Mouse (Mus musculus) right cerebral cortex, adult 18-20 months (tissue): ENCODE measurements around the gene Chpf2.

Source experiments
- DNase-seq: peaks from one replicate; pipeline ENCODE4 v3.0.0; 2022; ENCODE audit warnings: mixed read lengths

The Chpf2 gene

DNA sequence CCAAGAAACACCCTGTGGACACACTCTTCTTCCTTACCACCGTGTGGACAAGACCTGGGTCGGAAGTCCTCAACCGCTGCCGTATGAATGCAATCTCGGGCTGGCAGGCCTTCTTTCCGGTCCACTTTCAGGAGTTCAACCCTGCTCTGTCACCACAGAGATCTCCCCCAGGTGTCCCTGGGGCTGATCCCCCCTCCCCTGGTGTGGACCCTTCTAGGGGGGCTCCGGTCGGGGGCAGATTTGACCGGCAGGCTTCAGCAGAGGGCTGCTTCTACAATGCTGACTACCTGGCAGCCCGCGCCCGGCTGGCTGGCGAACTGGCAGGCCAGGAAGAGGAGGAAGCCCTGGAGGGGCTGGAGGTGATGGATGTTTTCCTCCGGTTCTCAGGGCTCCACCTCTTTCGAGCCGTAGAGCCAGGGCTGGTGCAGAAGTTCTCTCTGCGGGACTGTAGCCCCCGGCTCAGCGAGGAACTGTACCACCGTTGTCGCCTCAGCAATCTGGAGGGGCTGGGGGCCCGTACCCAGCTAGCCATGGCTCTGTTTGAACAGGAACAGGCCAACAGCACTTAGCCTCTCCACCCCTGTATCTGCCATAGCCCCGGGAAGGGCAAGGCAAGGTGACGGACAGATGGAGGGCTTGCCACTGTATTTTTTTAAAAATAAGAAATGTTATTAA is 5.4 kb downstream of the Chpf2 start:
- DNase-seq: no peak

DNA sequence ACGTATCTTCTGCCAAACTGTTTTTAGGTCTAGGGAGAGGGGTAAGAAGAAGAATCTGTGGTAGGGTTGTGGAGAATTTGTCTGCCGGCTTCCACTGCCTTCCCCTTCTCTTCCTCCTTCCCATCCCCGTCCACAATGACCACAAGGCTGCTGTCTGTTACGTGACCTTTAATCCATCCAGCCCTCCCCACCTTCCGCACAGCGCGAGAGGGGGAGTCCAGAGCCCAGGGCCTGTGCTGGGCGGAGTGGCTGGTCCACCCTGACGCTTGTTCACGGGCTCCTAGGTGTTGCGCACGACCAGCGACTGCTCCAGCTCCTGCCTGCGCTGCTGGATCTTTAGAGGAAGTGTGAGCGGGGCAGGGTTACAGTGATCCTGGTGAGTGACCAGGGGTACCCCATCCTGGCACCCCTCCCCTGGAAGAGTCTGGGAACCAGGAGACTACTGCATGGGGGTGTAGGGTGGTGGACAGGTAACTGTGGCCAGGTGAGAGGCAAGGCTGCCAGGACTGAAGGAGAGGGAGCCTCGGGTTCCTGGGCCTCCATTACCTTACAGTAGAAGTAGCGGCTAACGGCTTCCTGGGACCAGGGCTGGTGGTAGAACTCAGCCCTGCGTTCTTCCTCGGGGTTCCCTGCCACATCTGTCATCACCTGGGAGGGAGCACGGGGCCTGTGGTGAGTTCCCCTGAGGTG is 6.1 kb downstream of the Chpf2 start:
- DNase-seq: no peak

DNA sequence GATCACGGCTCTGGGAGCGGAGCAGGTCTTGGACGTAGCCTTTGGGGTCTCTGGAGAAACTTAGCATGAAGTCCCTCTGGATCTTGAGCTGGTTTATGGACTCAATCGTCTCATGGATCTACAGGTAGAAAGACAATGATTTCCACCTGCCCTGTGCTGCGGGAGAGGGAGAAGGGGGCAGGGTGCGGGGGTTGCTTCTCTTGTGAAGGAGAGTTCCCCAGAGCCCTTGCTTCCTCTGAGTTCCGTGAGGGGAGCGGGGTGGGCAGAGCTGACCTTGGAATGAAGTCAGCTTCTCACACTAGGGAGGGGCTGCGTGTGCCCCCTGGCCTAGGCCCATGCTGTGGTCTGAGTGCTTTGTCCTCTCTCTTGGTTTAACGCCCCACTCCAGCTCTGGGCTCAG is 6.7 kb downstream of the Chpf2 start:
- DNase-seq: no peak

DNA sequence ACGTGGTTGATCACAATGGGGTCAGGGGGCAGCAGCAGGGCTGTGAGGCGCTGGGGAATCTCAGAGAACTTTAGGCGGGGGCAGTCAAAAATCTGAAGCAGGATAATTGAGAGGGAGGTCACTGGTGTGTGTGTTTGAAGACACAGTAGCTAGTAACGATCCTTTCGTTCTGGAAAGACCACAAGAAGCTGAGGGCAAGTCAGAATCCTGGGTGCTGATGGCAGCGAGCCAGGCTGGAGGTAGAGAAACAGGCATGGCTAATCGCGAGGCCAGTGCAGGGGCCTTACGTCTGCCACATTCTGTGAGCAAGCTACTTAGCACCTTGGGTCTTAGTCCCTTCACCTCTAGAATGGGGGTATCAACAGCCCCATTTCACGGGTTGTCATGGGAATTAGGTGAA is 7.4 kb downstream of the Chpf2 start:
- no peak for DNase-seq

DNA sequence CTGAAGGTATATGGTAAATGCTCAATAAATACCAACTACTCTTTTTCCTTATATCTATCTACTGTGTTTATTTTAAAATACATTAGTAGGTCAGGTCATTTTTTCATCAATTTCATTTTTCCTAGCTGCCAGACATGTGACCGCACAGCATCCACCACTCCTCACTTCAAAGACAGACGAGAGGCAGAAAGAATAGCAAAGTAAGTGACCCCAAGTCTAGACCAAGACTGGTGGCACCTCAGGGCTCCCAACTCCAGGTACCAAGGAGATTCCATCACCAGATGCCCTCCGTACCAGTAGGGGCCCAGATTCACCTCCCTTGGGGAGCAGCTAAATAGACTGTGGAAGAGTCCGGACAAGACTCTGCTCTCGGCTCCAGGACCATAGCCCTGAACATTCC is 7.8 kb downstream of the Chpf2 start:
- no peak for DNase-seq

DNA sequence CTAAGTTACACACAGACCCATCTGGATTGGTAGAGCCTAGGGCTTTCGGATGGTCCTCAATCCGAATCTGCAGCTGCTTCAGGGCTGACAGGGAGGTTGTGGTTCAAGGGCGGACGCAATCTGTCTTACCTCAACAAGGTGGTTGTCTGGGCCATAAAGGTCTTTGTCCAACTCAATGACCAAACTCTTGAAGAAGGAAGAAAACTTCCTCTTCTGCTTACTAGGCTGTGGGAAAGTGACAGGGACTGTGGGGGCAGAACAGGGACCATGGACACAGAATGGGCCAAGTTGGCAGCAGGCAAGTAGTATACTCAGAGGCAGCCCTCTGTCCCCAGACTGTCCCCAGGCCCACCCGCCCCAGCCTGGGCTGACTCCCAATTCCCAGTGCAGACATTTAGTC is 8.7 kb downstream of the Chpf2 start:
- DNase-seq: no peak

DNA sequence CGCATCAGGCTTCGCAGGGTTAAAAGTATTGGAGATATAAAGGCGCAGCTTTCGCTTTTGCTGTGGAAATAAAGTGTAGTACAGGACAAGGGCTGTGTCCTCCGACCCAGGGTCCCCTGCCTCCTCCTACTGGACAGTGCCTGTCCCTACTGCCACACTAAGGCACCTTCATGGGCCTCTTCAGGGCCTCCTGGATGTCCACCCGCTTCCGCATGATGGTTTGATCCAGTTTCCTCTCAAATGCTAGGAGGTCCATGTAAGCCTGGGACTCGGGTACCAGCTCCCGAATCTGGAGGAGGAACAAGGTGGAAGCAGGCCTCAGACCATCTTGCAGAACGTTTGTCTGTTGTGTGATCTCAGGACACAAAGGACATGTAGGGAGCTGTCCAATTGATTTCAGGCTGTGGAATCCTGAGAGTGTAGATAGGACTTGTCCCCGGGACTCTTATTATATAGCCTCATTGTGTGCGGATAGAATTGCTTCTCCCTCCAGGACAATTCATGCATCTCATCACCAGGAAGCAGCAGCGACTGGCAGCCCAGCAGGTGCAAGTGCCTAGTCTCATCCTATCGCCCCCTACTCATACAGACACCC is 9.3 kb downstream of the Chpf2 start:
- no peak for DNase-seq

DNA sequence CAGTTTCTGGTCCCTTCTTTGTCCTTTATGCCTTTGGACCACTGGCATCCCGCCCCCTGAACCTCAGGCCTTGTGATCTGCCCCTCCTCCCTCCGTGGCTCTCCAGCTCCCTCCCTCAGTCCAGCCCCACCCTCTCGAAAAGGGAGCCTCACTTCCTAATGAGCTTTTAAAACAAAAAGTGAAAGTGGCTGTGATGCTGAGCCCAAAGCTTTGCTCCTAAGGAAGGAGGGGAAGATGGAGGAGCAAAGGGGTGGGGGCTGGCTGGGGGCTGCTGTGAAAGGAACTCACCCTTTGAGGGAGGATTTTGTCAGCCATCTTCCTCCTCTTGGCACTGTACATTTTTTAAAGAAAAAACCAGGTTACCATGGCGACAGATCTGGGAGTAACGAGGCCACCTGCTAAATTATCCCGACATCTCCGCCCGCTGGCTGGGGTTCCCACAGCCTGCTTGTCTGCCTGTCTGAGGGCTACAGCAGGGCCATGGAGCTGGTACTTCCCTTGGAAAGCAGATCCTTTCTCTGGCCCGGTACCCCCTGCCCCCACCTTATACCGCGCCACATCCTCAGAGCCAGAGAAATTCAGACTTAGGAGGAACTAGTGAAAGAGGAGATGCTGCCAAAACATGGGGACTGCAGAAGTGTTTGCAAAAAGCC is 10.1 kb downstream of the Chpf2 start:
- peak; percentile 82 for DNase-seq

DNA sequence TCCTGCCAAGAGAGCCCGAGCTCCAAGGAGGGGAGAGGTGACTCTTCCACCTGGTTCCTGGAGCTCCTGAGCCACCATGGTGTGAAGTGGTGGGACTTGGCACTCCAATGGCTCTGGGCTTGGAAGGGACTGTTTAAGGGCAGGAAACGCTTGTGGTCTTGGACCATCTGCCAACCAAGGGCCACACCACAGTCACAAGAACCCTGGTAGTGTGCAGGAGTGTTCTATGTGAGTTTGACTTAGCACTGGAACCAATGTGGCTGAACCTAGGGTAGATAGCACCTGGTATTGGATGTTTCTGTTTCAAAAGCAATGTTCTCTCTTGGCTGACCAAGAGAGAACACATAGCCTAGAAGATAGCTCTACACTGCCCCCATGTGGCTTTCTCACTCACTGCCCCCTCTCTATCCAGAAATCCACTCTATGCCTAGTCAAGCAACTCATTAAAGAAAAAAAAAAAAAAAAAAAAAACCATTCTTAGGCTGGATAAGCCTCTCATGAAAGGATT is 10.7 kb downstream of the Chpf2 start:
- peak; percentile 82 for DNase-seq

DNA sequence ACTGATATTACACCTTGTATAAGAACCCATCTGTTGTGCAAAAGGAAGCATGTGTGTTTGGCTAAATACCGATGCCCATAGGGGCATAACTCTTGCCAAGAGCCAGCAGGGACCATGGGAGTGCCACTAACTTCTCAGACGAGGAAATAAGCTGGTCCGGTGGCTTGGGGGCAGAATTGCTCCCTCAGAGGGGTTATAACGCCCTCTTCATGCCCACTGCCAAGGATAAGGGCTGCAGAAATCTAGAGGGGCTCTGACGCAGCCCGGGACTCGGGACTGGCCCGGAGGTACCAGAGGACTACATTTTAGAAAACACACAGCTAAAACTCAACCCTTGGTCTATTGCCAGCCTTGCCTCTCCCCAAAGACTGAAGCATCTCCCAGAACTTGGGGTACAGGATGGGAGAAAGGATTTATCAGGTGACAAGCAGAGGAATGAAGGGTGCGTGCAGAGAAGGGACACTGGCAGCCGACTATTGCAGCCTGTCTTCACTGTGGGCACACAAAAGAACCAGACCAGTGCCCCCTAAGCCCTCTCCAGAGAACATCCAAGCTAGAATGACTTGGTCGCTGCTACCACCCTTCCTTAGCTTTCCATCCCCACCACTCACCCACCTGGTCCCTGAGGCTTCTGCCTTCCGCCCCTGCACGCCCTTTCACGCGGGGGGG is 11.5 kb downstream of the Chpf2 start:
- DNase-seq: no peak

DNA sequence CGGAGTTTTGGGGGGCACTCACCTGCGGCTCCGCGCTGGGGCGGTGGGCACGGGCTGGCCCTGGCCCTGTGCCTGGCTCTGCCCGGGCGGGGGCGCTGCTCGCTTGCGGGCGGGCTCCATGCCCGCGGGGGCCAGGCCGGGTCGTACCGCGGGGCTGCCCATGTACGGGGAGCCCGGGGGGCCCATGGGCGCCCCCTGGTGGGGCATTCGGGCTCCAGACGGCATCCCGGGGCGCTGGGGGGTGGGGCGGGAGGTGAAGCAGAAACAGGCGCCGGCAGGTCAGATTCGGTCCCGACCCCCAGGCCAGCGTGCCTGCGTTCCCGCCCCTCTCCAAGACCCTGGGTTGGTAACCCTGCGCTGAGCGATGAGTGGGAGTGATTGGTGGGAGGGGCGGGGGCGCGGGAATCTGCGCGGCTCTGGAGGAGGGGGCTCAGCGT is 12.0 kb downstream of the Chpf2 start:
- no peak for DNase-seq

DNA sequence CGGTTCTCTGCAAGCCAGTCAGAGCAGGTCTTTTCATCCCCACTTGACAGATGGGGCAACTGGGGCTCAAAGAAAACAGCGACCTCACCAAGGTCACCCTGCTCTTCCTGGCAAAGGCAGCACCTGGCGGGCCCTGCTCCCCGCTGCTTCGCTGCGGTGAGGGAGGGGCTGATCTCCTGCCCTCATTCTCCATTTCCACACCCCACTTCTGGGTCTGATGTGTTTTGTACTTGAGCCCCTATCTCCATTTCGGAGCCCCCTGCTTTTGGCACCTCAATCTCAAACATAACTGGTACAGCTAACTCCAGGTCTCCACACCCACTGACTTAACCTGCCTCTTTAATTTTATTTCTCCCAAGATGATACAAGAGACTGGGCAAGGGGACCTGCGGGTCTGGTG is 12.6 kb downstream of the Chpf2 start:
- DNase-seq: no peak

DNA sequence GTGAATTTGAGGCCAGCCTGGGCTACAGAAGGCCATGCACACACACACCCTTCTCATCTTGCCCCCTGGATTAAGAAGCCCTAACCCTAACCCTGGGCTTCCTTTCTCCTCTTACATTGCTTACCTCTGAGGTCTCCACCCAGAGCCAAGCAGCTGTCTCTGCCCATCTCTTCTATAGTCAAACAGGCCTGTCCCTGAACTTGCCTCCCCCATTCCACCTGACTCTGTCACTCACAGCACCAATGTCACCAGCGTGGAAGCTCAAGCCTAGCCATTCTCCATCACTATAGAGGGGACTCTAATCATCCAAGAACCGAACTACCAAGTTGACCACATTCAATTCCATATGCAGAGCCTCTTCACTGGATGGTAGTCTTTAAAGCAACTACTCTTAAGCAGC is 13.7 kb downstream of the Chpf2 start:
- no peak for DNase-seq

DNA sequence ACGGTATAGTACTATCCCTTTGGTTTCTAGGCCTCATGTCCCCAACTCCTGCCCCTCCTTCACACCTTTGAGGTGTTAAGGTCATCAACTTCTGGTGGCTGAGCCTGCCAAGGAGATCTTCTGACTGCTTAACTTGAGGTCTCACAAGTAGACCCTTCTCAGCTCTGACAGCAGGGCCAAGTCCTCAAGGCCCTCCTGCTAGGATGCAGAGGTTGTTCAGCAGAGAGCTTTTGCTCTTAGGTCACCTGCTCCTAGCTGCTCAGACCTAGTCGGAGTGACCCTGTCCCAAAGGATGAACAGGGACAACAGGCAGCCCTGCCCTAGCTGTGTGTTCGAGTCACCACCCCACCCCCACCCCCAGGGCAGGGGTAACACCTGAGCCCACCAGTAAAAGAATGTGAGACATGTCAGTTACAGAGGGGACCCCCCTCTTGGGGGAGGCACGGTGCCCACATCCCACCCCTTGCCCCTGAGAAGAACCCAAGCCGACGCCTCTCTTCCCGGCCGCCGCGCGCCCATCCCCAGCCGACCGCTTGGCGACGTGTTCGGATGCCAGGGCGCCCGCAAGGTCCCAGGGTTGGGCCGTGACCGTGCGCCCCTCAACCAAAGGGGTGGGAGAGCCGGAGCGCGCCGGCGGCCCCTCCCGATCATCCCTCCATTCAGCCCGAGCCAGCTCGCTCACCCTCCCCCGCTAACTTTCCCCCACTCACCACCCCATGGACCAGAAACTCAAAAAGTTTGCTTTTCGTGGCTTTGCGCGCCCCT is 14.7 kb downstream of the Chpf2 start:
- no peak for DNase-seq

DNA sequence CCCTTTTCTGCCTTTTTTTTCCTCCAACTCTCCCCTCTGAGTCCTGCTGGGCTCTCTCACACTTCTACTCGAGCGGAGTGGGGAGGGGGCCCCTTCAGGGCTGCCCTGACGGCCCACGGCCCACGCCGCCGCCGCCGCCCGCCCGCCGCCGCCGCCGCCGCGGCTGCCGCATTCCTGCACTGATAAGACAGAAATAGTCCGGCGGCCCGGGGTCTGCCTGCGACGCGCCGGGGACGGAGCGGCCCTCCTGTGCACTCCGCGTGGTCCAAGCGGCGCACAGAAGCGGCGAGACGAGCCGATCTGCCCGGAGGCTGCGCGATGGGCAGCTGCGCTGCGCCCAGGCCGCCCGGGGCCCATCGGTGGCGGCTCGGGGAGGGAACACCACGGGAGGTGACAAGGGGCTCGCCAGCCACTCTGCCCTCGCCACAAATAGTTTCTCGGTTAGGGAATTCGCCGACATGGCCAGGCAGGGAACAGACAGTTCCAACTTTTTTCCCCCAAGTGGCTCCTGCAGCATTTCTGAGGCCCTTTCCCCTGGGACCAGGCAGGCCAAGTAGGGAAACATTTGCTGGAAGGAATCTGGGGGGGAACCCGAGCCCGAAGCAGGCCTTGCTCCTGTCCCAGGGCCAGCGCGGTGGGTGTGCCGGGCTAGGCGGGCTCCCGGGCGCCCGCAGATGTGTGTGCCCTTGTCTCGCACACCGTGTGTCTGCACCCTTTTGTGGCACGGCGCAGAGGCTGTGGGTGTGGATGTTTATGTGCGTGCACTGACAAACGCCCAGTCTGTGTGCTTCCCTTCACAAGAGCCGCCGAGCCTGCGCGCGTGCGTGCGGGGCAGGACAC is 15.6 kb downstream of the Chpf2 start:
- DNase-seq: no peak

DNA sequence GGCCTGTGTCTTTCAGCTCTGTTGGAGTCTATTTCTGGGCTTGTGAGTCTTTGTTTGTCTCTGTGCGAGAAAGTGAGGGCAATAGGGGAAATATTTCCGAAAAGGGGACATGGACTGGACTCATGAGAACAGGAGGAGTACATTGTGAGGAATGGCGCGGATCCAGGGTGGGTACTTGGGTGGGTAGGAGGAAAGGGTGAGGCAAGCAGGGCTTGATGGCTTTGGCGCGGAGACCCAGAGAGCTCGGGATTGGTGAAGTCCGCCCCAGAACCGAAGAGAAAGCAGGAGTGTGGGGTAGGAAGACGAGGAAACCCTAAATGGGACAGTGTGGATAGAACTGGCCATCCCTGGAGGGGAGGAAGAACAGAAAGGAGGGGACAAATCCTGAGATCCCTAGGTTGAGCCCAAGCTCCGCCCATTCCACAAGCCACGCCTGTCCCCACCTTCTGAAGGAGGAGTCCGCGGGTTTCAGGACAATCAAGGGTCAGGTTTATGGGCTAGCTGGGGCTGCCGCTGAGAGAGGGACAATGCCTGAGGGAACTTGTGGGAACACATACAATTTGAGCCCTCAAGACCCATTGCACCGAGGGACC is 16.3 kb downstream of the Chpf2 start:
- peak; percentile 70 for DNase-seq

DNA sequence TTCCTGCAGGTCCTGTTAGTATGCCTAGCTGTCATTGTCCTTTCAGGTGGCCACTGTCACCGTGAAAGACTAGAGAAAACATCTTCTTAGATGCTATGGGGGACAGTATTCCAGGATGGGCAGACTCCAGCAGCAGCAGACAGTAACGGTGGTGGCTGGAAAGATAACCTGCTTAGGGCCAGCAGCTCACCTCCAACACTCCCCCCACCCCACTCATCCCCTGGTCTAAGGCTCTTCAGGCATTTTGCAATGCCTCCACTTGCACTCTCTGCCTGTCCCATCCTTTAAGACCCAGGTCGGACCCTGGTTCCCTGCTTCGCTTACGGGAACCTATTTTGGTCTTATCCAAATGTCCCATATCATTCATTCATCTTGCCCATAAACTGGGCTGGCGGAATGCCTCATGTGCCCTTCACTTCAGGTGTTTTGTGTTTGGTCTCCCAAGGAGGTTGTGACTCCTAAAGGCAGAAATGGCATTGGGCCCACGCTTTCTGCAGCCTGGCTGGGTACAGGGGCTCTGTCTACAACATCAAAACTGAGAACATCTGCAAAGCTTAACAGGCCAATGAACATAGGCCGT is 17.0 kb downstream of the Chpf2 start:
- DNase-seq: no peak

DNA sequence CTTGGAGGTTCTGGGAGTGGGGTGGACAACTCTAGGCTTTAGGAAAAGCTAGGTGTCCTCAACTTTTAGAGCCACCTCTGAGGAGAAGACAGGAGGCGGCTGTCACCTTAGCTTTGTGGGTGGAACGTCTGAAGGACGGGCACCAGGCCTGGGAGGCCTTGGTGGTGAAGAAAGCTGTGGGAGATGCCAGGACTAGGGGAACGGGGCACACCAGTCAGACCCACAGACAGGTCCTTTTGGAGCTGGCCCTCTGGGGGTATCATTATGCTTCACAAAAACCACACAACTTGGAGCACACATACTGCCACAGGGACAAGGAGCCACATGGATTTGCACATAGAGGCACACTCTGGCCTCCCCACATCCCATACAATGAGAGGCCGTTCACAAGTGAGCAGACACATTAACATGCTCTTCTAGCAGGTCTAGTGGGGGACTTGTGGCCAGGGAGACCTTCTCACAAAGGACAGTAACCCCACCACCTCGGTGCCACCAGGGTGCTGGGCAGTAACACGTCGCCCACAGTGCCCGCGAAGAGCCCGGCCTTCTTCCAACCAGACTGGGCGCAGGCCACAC is 17.6 kb downstream of the Chpf2 start:
- no peak for DNase-seq

DNA sequence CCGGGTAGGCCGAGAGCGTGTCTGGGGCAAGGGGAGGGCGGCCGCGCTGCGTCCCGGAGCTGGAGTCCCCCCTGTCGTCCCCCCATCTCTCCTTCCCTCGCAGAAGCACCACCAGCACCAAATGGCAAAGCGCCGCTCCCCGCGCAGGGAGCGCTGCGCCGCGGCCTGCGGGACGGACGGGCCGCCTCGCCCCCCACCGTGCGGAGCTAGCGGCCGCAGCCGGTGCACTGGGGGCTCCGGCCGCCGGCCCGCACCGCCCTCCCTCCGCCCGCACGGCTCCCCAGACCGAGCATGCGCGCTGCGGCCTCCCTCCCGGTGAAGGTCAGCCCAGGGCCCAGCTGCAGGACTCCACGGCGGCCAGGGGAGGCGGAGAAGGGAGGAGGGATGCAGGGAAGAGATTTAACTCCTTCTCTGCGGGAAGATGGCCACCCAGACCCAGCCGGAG is 18.1 kb downstream of the Chpf2 start:
- peak; percentile 85 for DNase-seq
